Mouse (Mus musculus): ENCODE measurements at regions not wholly inside any gene's neighbourhood (a gene's known extent, or its start where the extent isn't known, plus 50 kb on each side); places are given as distances from the start of the nearest gene placed in this dataset.

DNA sequence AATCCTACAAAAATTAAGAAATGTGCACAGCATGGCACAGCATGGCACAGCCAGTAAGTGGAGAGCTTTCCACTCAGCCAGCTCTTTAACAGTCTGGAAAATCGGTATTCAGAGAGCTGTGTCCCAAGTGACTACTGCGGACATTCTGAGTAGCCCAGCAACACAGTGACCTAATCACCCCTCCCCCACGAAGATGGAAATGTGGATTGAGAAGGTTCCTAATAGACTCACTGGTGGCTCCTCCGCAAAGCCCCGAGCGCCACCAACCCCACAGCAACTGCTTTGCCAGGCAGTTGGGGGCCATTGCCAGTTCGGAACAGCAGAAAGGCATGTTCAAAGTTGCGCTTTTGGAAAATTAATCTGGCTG is 76.4 kb upstream of the Foxn3 start:
- TF ChIP-seq CTCF (IDR thresholded peaks at IDR 0.05; ENCODE audit: borderline replicate concordance, extremely low read depth, insufficient read depth, insufficient read length): no peak
- no peak for TF ChIP-seq POLR2A (IDR thresholded peaks at IDR 0.05; ENCODE audit: borderline replicate concordance, extremely low read depth, insufficient read depth, insufficient read length, poor library complexity, severe bottlenecking)

All from brain, embryonic 14.5 days (tissue).